Mouse (Mus musculus) spleen, adult 12 weeks (tissue): ENCODE data around the gene Dync1i2.

Experiments used
- DNase-seq: peaks from one replicate; pipeline ENCODE4 v3.0.0; 2022; ENCODE audit warnings: low spot score

Dync1i2 gene

DNA sequence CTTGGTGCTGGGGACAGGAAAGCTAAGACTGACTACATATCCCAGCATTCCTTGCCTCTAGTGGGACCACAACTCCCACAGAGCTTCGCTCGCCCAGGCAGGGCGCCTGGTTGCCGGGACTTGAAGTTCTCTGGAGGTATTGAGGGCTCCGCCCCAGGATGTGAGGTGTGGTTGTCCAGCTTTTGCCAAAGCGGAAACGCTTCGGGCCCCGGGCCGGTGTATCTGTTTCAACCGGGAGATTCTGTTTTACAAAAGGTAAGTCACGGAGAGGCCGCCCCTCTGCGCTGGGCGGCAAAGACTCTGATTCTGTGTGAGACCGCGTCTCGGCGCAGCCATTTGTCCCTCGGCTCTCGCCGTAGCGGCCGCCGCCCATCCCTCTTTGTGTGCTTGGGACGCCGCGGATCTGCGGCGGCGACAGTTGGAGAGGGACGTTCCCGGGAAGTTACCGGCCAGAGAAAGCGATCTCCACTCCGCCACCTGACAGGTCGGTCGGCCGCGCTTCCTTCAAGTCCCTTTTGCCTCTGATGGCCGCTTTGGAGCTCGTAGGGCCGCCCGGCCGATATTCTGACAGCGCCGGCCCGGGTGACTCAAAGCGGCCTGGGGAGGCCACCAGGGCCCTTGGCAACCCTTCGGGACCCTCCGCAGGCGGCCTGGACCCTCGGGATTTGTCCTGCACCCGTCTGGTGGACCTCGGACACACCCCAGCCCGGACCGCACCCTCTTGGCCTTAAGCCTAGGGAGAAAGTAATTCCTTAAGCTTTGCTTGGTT, at the start of gene Dync1i2:
TSS of gene Dync1i2 (plus strand) at position 116 of the 769 bp plus-strand sequence.
- DNase-seq: peak; percentile 85

- DNase-seq: no peak
Observed at GRCm38 (mm10) chr2:71162831-71163621, 48.5 kb upstream of the Dync1i2 start.

- DNase-seq: no peak
Observed at GRCm38 (mm10) chr2:71167211-71167610, 44.3 kb upstream of the Dync1i2 start.

- no peak for DNase-seq
Observed at GRCm38 (mm10) chr2:71168461-71169021, 43.0 kb upstream of the Dync1i2 start.

GRCm38 (mm10) chr2:71173031-71173430, 38.5 kb upstream of the Dync1i2 start:
- no peak for DNase-seq

- DNase-seq: no peak
Observed at GRCm38 (mm10) chr2:71176329-71177249, 34.9 kb upstream of the Dync1i2 start.

GRCm38 (mm10) chr2:71177250-71177615, 34.3 kb upstream of the Dync1i2 start:
- DNase-seq: no peak

GRCm38 (mm10) chr2:71177760-71178159, 33.7 kb upstream of the Dync1i2 start:
- no peak for DNase-seq

- DNase-seq: no peak
Observed at GRCm38 (mm10) chr2:71179716-71180115, 31.8 kb upstream of the Dync1i2 start.

- DNase-seq: no peak
Observed at GRCm38 (mm10) chr2:71180566-71181217, 30.8 kb upstream of the Dync1i2 start.

DNA sequence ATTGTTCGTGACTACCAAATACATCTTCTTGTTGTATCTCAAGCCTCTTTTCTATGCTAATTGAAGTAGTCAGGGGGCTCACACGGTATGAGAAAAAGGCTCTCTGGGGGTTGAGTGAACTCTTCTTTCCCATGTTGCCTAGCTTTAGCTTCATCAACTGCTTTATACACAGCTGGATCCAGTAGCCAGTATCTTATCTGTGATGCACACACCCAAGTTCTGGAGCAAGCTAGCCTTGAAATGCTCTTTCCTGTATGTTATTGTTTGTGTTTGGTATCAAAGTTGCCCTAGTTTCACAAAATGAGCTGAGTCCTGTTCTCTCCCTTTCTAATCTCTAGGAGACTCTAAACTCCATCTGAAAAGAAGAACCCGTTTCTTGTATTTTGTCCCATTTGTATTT, 23.6 kb upstream of the Dync1i2 start:
- no peak for DNase-seq

DNA sequence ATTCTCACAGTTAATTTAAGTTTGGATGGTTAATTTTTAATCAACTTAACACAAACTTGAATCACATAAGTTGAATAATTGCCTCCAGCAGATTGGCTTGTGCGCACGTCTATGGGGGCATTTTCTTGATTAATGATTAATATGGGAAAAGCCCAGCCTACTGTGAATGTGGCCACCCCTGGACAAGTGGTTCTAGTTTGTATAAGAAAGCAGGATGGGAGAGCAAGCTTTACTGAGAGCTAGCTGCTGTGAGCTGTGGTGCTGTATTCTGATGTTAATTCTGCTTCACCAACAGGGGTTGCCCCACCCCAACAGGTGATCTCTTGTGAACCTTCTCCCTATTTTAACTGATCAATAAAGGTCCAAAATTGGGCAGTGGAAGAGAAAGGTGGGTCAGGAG, 22.6 kb upstream of the Dync1i2 start:
- no peak for DNase-seq

- DNase-seq: no peak
Observed at GRCm38 (mm10) chr2:71191391-71192194, 19.9 kb upstream of the Dync1i2 start.

GRCm38 (mm10) chr2:71192195-71192807, 19.2 kb upstream of the Dync1i2 start:
- DNase-seq: no peak

- DNase-seq: no peak
Observed at GRCm38 (mm10) chr2:71194137-71194960, 17.2 kb upstream of the Dync1i2 start.

DNA sequence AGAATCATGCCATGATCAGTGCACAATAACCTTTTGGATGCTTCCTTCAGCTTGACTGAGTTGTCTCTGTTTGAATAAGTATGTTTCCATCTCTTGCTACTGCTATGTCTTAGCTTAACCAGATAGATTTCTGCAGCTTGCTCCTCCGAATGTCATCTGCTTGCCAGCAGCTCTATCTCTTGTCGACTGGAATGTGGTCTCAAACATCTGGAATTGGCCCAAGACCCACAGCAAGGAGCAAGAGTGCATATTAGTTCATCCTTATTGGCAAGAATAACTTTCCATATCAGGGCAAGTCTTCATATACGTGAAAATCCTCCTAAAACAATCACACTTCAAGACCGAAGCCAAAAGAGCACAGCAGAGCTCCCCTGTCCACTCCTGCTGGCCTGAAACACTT, 14.6 kb upstream of the Dync1i2 start:
- no peak for DNase-seq

- DNase-seq: no peak
Observed at GRCm38 (mm10) chr2:71198907-71199306, 12.6 kb upstream of the Dync1i2 start.

GRCm38 (mm10) chr2:71200485-71200884, 11.0 kb upstream of the Dync1i2 start:
- no peak for DNase-seq

GRCm38 (mm10) chr2:71201886-71202285, 9.6 kb upstream of the Dync1i2 start:
- no peak for DNase-seq
